Comparison of ENCODE assay signal across 24 mouse cellular contexts in the genomic region with DNA sequence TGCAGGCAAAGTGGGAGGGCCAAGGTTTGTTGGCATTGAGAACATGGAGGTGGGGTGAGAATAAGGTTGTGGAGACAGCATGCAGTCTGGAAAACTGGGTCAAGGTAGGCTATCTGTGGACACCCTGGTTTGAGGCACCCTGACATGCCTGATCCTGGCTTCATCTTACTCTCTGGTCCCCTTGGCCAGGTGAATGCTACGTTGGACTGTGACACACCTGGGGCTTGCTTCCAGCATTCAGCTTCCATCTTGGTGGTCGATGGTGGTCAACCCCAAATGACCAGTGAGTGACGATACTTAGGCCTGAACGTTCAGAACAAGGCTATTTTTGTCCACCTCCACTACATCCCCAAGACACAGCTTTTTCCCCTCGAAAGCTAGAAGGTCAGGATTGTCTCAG. TPM values are rescaled to one million over a fixed set of nuclear protein-coding genes. Genes with fewer than 3 reads are reported as not detected.
DNase-seq lines count a peak whose midpoint lies in the region; ATAC-seq and TF ChIP-seq lines count a peak whose summit lies in the region.
"Had no signal": no experiment of that assay in that cellular context is flagged by ENCODE, and none has a peak within 500 bp of the region (broad histone marks: within the 10 kb centered on the region; RNA-seq: fewer than 3 reads in every experiment).

A gene (plus strand): TSS at position 301 of the 400 bp plus-strand sequence.

- TF ChIP-seq CTCF in testis, adult 2 months (IDR thresholded peaks at IDR 0.05; ENCODE audit: control insufficient read depth, insufficient read depth, insufficient replicate concordance, low read depth, low read length): no peak
- no peak for TF ChIP-seq CTCF in bone marrow macrophage, adult 2 months (IDR thresholded peaks at IDR 0.05; ENCODE audit: low read depth, low read length)

- 73% methylated on average over 5 of the region's 5 CpGs for WGBS in heart, embryonic 13.5 days

- ATAC-seq in heart, embryonic 13.5 days (ENCODE audit: extremely low read depth, insufficient number of reproducible peaks, low FRiP score, low TSS enrichment): no peak
- ATAC-seq: forebrain, embryonic 14.5 days; forebrain, postnatal 0 days; intestine, postnatal 0 days; Patski had no signal

- H3K4me3 ChIP-seq in heart, embryonic 13.5 days: no peak within 1 kb of the TSS
- peak within 1 kb of the TSS; percentile 97 for H3K4me3 ChIP-seq in testis, adult 2 months (ENCODE audit: control insufficient read depth, low read depth, low read length)
- no peak within 1 kb of the TSS for H3K4me3 ChIP-seq in bone marrow macrophage, adult 2 months (ENCODE audit: insufficient read depth, low read length)
- H3K4me3 ChIP-seq: gastrocnemius, adult 2 months; hindbrain, embryonic 12.5 days; hindbrain, embryonic 15.5 days had no signal

- H3K27ac ChIP-seq in heart, embryonic 13.5 days (replicated peaks): peak within 1 kb of the TSS; percentile 40; the same call in 1 of the 2 replicates
- H3K27ac ChIP-seq in testis, adult 2 months (ENCODE audit: control insufficient read depth, insufficient read depth, low read depth, low read length): peak within 1 kb of the TSS; percentile 78
- H3K27ac ChIP-seq in bone marrow macrophage, adult 2 months (ENCODE audit: insufficient read depth, low read depth, low read length): peak within 1 kb of the TSS; percentile 22; the same call in 1 of the 2 replicates
- H3K27ac ChIP-seq: gastrocnemius, adult 2 months; hindbrain, embryonic 12.5 days; hindbrain, embryonic 15.5 days had no signal

- DNase-seq in heart, postnatal 14 days: no peak
- no peak for DNase-seq in testis, postnatal 10 days (ENCODE audit: low spot score)
- DNase-seq in thymus, adult 18-20 months: no peak
- DNase-seq in cerebellum, postnatal 10 days: no peak
- DNase-seq: adrenal gland, postnatal 10 days; B cell, adult 2 months; cerebellum, adult 11-12 months; cerebellum, adult 8-10 months; cerebellum, postnatal 14 days; forebrain, postnatal 0 days; gastrocnemius, adult 2 months; gastrocnemius, postnatal 14 days; heart, postnatal 10 days had no signal

- H3K9me3 ChIP-seq in heart, embryonic 13.5 days: no peaks in the 10 kb centered on the region
- H3K9me3 ChIP-seq: G1E; hindbrain, embryonic 12.5 days; hindbrain, embryonic 15.5 days had no signal

- H3K4me2 ChIP-seq in heart, embryonic 13.5 days: no peak within 1 kb of the TSS
- H3K4me2 ChIP-seq: hindbrain, embryonic 12.5 days; hindbrain, embryonic 15.5 days had no signal

- no peak within 1 kb of the TSS for H3K9ac ChIP-seq in heart, embryonic 13.5 days
- H3K9ac ChIP-seq: forebrain, postnatal 0 days; hindbrain, embryonic 12.5 days; hindbrain, embryonic 15.5 days had no signal

- intact Hi-C loops in heart, postnatal 14 days (cut with DNase I): no loop called here

- TF ChIP-seq POLR2A in testis, adult 2 months (IDR thresholded peaks at IDR 0.05; ENCODE audit: control insufficient read depth, low read depth, low read length): no peak
- TF ChIP-seq POLR2A in bone marrow macrophage, adult 2 months (IDR thresholded peaks at IDR 0.05; ENCODE audit: borderline replicate concordance, low read depth, low read length): no peak

- H3K36me3 ChIP-seq in heart, embryonic 13.5 days: no peaks in the 10 kb centered on the region
- no peaks in the 10 kb centered on the region for H3K36me3 ChIP-seq in testis, adult 2 months (ENCODE audit: control insufficient read depth, insufficient read depth, low read length)
- H3K36me3 ChIP-seq: G1E; hindbrain, embryonic 12.5 days; hindbrain, embryonic 15.5 days had no signal

- H3K4me1 ChIP-seq in heart, embryonic 13.5 days: peaks cover 14% of the 10 kb centered on the region
- H3K4me1 ChIP-seq in testis, adult 2 months (ENCODE audit: control insufficient read depth, insufficient read depth, low read length): peaks cover 6% of the 10 kb centered on the region
- H3K4me1 ChIP-seq in bone marrow macrophage, adult 2 months (ENCODE audit: control insufficient read depth, insufficient read depth, low read length): peaks cover 27% of the 10 kb centered on the region
- H3K4me1 ChIP-seq: hindbrain, embryonic 12.5 days; hindbrain, embryonic 15.5 days had no signal

- no peaks in the 10 kb centered on the region for H3K27me3 ChIP-seq in heart, embryonic 13.5 days (replicated peaks)
- no peaks in the 10 kb centered on the region for H3K27me3 ChIP-seq in testis, adult 2 months (ENCODE audit: control insufficient read depth, insufficient read depth, low read length)
- H3K27me3 ChIP-seq: CH12.LX; hindbrain, embryonic 12.5 days; hindbrain, embryonic 15.5 days had no signal

RNA-seq across cellular contexts. Expression of the gene that starts here (rescaled TPM):
- polyA plus RNA-seq in heart, embryonic 13.5 days (2015; fragmentation: Nextera tagmentation; extraction: Ambion mirVana): 0.71 TPM in 1 of 2 replicates, not detected in the other
- under 1 TPM; 0.50 to 0.98 TPM for total RNA-seq in heart, postnatal 14 days (2021)
- polyA plus RNA-seq in testis, adult 2 months (2012; rRNA removed): 282 and 285 TPM in 2 replicates
- polyA plus RNA-seq in bone marrow macrophage, adult 2 months (2012; ENCODE audit: insufficient read depth, insufficient read length, missing spikeins): 6.2 TPM in 1 of 2 replicates, not detected in the other
- total RNA-seq: gastrocnemius, adult 2 months; gastrocnemius, postnatal 14 days had no signal
- polyA plus RNA-seq: embryonic facial prominence, embryonic 14.5 days; forebrain, postnatal 0 days; hindbrain, embryonic 12.5 days; hindbrain, embryonic 15.5 days; intestine, postnatal 0 days; Patski had no signal

Comparison
In these comparisons a context has a peak if more than half of its experiments do, and no peak if none do; other contexts are left out.
1. RNA of the gene that starts here (polyA plus RNA-seq): 282 to 285 TPM in testis, adult 2 months; 0.71 TPM in heart, embryonic 13.5 days and 6.2 TPM in bone marrow macrophage, adult 2 months; every median in the first group is over 10 times any median in the second.
2. H3K27ac ChIP-seq: peak in every context shown above with its lines; median percentile 78 in testis, adult 2 months; 40 in heart, embryonic 13.5 days; 22 in bone marrow macrophage, adult 2 months.